Mouse (Mus musculus) telencephalon, adult 2 months (tissue): ENCODE measurements around the gene St6galnac1.
"Not testable (repeated sequence)": the region's sequence is repeated elsewhere in the genome, so short reads cannot be mapped to it uniquely, and the experiment has no call there.

Experiments
- DNase-seq: peaks from one replicate; pipeline ENCODE4 v3.0.0-alpha.2; 2011; ENCODE audit warnings: low read depth, low spot score

The St6galnac1 gene

GRCm38 (mm10) chr11:116807526-116807925 is 32.2 kb upstream of the St6galnac1 start:
- no peak for DNase-seq

- no peak for DNase-seq
Measured at GRCm38 (mm10) chr11:116807116-116807515, 31.8 kb upstream of the St6galnac1 start.

- no peak for DNase-seq
Measured at GRCm38 (mm10) chr11:116806136-116807071, 31.1 kb upstream of the St6galnac1 start.

- no peak for DNase-seq
Measured at GRCm38 (mm10) chr11:116802709-116803108, 27.4 kb upstream of the St6galnac1 start.

- no peak for DNase-seq
Measured at GRCm38 (mm10) chr11:116801106-116801505, 25.8 kb upstream of the St6galnac1 start.

- DNase-seq, result no peak
Measured at GRCm38 (mm10) chr11:116799364-116799763, 24.1 kb upstream of the St6galnac1 start.

- no peak for DNase-seq
Measured at GRCm38 (mm10) chr11:116784221-116784620, 8.9 kb upstream of the St6galnac1 start.

- DNase-seq, result no peak
Measured at GRCm38 (mm10) chr11:116782737-116783145, 7.4 kb upstream of the St6galnac1 start.

GRCm38 (mm10) chr11:116773205-116773604 is 2.1 kb downstream of the St6galnac1 start:
- DNase-seq, result no peak

GRCm38 (mm10) chr11:116769873-116770272 is 5.4 kb downstream of the St6galnac1 start:
- DNase-seq, result no peak

GRCm38 (mm10) chr11:116764946-116765345 is 10.4 kb downstream of the St6galnac1 start:
- DNase-seq, result no peak

GRCm38 (mm10) chr11:116764346-116764745 is 11.0 kb downstream of the St6galnac1 start:
- no peak for DNase-seq

- no peak for DNase-seq
Measured at GRCm38 (mm10) chr11:116755191-116755590, 20.1 kb downstream of the St6galnac1 start.

- DNase-seq, result no peak
Measured at GRCm38 (mm10) chr11:116753674-116754470, 21.4 kb downstream of the St6galnac1 start.

- no peak for DNase-seq
Measured at GRCm38 (mm10) chr11:116749733-116750132, 25.6 kb downstream of the St6galnac1 start.

- DNase-seq, result not testable (repeated sequence)
Measured at GRCm38 (mm10) chr11:116748692-116749091, 26.6 kb downstream of the St6galnac1 start.

GRCm38 (mm10) chr11:116746822-116747221 is 28.5 kb downstream of the St6galnac1 start:
- DNase-seq, result not testable (repeated sequence)

GRCm38 (mm10) chr11:116745457-116745856 is 29.9 kb downstream of the St6galnac1 start:
- DNase-seq, result not testable (repeated sequence)

GRCm38 (mm10) chr11:116738411-116738810 is 36.9 kb downstream of the St6galnac1 start:
- no peak for DNase-seq

GRCm38 (mm10) chr11:116732536-116732935 is 42.8 kb downstream of the St6galnac1 start:
- DNase-seq, result no peak

GRCm38 (mm10) chr11:116731060-116731580 is 44.2 kb downstream of the St6galnac1 start:
- DNase-seq, result not testable (repeated sequence)
